Mouse (Mus musculus): ENCODE measurements around the gene Dgkh. TPM values are rescaled to one million over a fixed set of nuclear protein-coding genes. Genes with fewer than 3 reads are reported as not detected.

The Dgkh gene
- total RNA-seq, 2 experiments from 2014 or later, result 2.8 to 3.3 TPM

- TF ChIP-seq CTCF (IDR thresholded peaks at IDR 0.05), result no peak
- DNase-seq, result no peak
- intact Hi-C loops (cut with DNase I), result no loop called here
- no peak overlapping the region for H3K4me3 ChIP-seq
- H3K27ac ChIP-seq, result peak overlapping the region; percentile 40; the same call in 1 of the 2 replicates
These were observed 44.9 kb downstream of the Dgkh start for GRCm38 (mm10) chr14:78687716-78688115.

GRCm38 (mm10) chr14:78686701-78687100 is 45.9 kb downstream of the Dgkh start:
- DNase-seq, result no peak
- intact Hi-C loops (cut with DNase I), result no loop called here
- Histone ChIP-seq H3K27ac (no peak overlapping the region), H3K4me3 (no peak overlapping the region)
- no peak for TF ChIP-seq CTCF (IDR thresholded peaks at IDR 0.05)

- no peak overlapping the region for H3K27ac ChIP-seq
- no peak overlapping the region for H3K4me3 ChIP-seq
- no peak for TF ChIP-seq CTCF (IDR thresholded peaks at IDR 0.05)
- intact Hi-C loops (cut with DNase I), result no loop called here
- DNase-seq, result no peak
These were observed 48.4 kb downstream of the Dgkh start for GRCm38 (mm10) chr14:78684171-78684570.

GRCm38 (mm10) chr14:78678981-78679380 is 53.6 kb downstream of the Dgkh start:
- intact Hi-C loops (cut with DNase I), result no loop called here
- Histone ChIP-seq H3K4me3 (no peak overlapping the region), H3K27ac (peak overlapping the region; percentile 38; the same call in 1 of the 2 replicates)
- no peak for TF ChIP-seq CTCF (IDR thresholded peaks at IDR 0.05)
- DNase-seq, result no peak

- no peak for DNase-seq
- peak overlapping the region; percentile 38; the same call in 1 of the 2 replicates for H3K27ac ChIP-seq
- intact Hi-C loops (cut with DNase I), result no loop called here
- no peak for TF ChIP-seq CTCF (IDR thresholded peaks at IDR 0.05)
- no peak overlapping the region for H3K4me3 ChIP-seq
These were observed 54.6 kb downstream of the Dgkh start for GRCm38 (mm10) chr14:78677852-78678588.

- TF ChIP-seq CTCF (IDR thresholded peaks at IDR 0.05), result peak; percentile 53
- intact Hi-C loops (cut with DNase I), result no loop called here
These were observed 56.1 kb downstream of the Dgkh start for GRCm38 (mm10) chr14:78676457-78676856.

GRCm38 (mm10) chr14:78674606-78675005 is 58.0 kb downstream of the Dgkh start:
- H3K4me3 ChIP-seq, result no peak overlapping the region
- intact Hi-C loops (cut with DNase I), result loop anchor here (5.0 kb wide), 2 partner anchors 53 to 333 kb away; no protein-coding TSS in a partner anchor
- TF ChIP-seq CTCF (IDR thresholded peaks at IDR 0.05), result no peak
- DNase-seq, result no peak
- H3K27ac ChIP-seq, result no peak overlapping the region

More at GRCm38 (mm10) chr14:78676457-78676856, 56.1 kb downstream of the Dgkh start:
- Histone ChIP-seq H3K27ac (no peak overlapping the region), H3K4me3 (no peak overlapping the region)
- DNase-seq, result no peak

- DNase-seq, result no peak
- intact Hi-C loops (cut with DNase I), result loop anchor here (5.0 kb wide), 3 partner anchors 57 to 337 kb away; partner anchors contain the start of gene Vwa8
- Histone ChIP-seq H3K27ac (no peak overlapping the region), H3K4me3 (no peak overlapping the region)
- TF ChIP-seq CTCF (IDR thresholded peaks at IDR 0.05), result peak; percentile 53
These were observed 62.6 kb downstream of the Dgkh start for GRCm38 (mm10) chr14:78669986-78670385.

- peak; percentile 79 for DNase-seq
- Histone ChIP-seq H3K27ac (no peak overlapping the region), H3K4me3 (no peak overlapping the region)
- peak; percentile 97 for TF ChIP-seq CTCF (IDR thresholded peaks at IDR 0.05)
- intact Hi-C loops (cut with DNase I), result loop anchor here (1.0 to 5.0 kb wide), 2 partner anchors 179 to 439 kb away; partner anchors contain the start of gene Vwa8
These were observed 64.3 kb downstream of the Dgkh start for GRCm38 (mm10) chr14:78668291-78668690.

GRCm38 (mm10) chr14:78667763-78668162 is 64.8 kb downstream of the Dgkh start:
- H3K27ac ChIP-seq, result no peak overlapping the region
- intact Hi-C loops (cut with DNase I), result loop anchor here (1.0 to 5.0 kb wide), 2 partner anchors 180 to 440 kb away; partner anchors contain the start of gene Vwa8
- TF ChIP-seq CTCF (IDR thresholded peaks at IDR 0.05), result no peak
- H3K4me3 ChIP-seq, result no peak overlapping the region
- DNase-seq, result no peak

GRCm38 (mm10) chr14:78662641-78663040 is 69.9 kb downstream of the Dgkh start:
- intact Hi-C loops (cut with DNase I), result no loop called here
- no peak for TF ChIP-seq CTCF (IDR thresholded peaks at IDR 0.05)
- DNase-seq, result no peak
- Histone ChIP-seq H3K27ac (no peak overlapping the region), H3K4me3 (no peak overlapping the region)

- no peak for TF ChIP-seq CTCF (IDR thresholded peaks at IDR 0.05)
- Histone ChIP-seq H3K4me3 (no peak overlapping the region), H3K27ac (no peak overlapping the region)
- DNase-seq, result no peak
- intact Hi-C loops (cut with DNase I), result no loop called here
These were observed 71.1 kb downstream of the Dgkh start for GRCm38 (mm10) chr14:78661462-78661861.

- intact Hi-C loops (cut with DNase I), result no loop called here
- no peak for DNase-seq
These were observed 73.9 kb downstream of the Dgkh start for GRCm38 (mm10) chr14:78658697-78659096.

More at GRCm38 (mm10) chr14:78658697-78659096, 73.9 kb downstream of the Dgkh start:
- Histone ChIP-seq H3K27ac (no peak overlapping the region), H3K4me3 (no peak overlapping the region)
- TF ChIP-seq CTCF (IDR thresholded peaks at IDR 0.05), result no peak
